Mouse (Mus musculus) hematopoietic stem cell, adult 5-6 weeks (primary cell): ENCODE data around the gene Cyp2d11. TPM values are rescaled to one million over a fixed set of nuclear protein-coding genes. Genes with fewer than 3 reads are reported as not detected.
"Not testable (repeated sequence)": the region's sequence is repeated elsewhere in the genome, so short reads cannot be mapped to it uniquely, and the experiment has no call there.

Experiments used
- ATAC-seq, 2 experiments: fragments of 125-278 bp in 1 of 2; replicated peaks in 1 of 2; 2 replicates each; pipeline ENCODE4 v1.8.0; 2016 to 2017; ENCODE audit warnings: inconsistent platforms in 2 of 2, mild to moderate bottlenecking in 2 of 2, moderate number of reproducible peaks in 2 of 2, low read depth in 1 of 2, moderate TSS enrichment in 1 of 2; ENCODE audit not compliant: low FRiP score in 2 of 2, poor library complexity in 2 of 2, severe bottlenecking in 2 of 2, insufficient read depth in 1 of 2, low TSS enrichment in 1 of 2
- total RNA-seq: library from RNA; stranded (forward); fragments of 172-1452, 232-1000 nt; gene quantifications from 2 replicates; pipeline ENCODE4 v1.2.3, GENCODE M21; 2017

Cyp2d11 gene
- total RNA-seq, 1 experiment from 2014 or later, result not detected

DNA sequence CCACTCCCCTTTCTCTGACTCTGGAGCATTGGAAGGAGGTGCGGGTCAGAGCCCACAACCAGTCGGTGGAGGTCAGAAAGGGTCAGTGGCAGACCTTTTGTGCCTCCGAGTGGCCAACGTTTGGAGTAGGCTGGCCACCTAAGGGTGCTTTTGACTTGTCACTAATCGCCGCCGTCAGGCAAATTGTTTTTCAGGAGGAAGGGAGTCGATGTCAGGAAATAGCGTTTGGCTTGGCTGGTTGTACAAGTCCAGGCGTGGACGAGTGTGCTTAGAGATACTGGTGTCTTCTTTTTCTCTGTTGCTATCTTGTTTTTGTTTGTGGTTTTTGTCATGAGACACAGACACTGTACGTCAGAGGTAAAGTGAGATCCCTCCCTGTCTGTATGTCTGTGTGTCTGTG lies 30.0 kb downstream of the Cyp2d11 start:
- not testable (repeated sequence) for ATAC-seq

DNA sequence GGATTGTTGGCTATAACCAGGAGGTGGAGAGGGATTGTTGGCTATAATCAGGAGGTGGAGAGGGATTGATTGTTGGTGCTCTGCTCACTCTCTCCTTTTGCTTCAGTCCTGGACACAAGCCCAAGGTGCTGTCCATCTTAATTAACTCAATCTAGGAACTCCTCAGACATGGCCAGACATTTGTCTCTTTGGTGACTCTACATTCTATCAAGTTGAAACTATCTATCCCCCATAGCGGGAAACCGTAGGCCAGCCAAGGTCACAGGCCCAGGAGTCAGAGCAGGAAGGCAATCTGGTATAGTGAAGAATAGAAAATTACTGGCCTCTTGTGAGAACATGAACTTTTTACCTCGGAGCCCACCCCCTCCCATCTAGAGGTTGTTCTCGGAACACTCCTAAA lies 31.6 kb downstream of the Cyp2d11 start:
- ATAC-seq, result no peak

DNA sequence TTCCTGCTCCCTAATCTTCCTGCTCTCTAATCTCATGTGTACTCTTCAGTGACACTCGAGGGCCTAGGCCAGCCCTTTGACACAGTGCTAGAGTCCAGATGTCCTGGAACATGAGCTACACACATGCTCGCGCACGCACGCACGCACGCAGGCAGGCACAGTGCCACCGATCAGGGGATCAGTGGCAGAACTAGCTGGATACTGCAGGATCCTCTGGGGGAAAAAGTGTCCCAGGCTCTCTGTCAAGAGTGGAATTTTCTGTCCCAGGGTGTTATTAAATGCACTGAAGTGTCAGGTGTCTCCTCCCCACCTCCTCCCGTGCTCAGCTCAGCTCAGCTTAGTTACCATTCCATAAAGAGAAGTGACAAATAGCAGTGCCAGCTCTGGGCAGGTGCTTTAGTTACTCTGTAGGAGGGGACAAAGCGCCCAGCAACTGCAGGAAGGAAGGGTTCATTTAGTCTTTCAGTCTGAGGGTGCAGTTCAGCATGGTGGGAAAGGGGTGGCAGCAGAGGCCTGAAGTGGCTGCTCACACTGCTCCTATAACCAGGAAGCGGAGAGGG lies 32.3 kb downstream of the Cyp2d11 start:
- ATAC-seq, result peak; percentile 80 to 90

DNA sequence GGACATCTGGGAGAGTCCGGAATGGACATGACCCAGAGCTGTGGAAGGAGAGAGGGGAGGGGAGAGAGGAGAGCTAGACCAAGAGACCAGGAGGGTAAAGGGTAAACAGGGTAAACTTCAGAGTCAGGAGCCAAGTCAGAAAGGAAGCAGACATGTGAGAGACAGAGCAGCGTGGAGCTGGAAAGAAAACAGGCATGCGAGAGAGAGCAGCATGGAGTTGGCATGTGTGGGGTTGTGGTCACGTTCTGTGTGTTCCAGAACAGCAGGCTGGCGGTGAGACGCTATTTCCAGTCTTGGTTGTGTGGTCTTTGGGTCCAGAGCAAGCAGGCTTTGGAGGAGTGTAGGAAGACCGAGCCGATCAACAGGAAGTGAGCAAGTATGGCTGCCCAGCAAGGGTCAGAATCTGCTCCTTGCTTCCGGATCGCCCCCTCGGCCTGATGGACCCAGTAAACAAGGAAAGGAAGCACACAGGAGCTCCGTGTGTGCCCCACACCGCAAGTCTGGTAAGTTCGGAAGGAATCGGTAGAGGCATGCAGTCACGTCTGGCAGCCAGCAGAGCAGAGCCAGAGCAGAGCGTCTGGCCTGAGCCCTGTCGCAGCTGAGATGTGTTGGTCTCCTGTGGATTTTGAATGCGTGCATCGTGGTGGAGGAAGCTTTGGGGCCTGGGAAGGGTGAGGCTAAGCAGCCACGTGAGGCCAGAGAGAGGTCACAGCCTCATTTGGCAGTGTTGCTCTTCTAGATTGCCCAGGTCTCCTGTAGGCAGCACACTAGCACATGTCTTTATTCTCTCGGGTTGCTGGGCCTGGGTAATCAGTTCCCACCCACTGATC lies 35.2 kb downstream of the Cyp2d11 start:
- ATAC-seq, result no peak

DNA sequence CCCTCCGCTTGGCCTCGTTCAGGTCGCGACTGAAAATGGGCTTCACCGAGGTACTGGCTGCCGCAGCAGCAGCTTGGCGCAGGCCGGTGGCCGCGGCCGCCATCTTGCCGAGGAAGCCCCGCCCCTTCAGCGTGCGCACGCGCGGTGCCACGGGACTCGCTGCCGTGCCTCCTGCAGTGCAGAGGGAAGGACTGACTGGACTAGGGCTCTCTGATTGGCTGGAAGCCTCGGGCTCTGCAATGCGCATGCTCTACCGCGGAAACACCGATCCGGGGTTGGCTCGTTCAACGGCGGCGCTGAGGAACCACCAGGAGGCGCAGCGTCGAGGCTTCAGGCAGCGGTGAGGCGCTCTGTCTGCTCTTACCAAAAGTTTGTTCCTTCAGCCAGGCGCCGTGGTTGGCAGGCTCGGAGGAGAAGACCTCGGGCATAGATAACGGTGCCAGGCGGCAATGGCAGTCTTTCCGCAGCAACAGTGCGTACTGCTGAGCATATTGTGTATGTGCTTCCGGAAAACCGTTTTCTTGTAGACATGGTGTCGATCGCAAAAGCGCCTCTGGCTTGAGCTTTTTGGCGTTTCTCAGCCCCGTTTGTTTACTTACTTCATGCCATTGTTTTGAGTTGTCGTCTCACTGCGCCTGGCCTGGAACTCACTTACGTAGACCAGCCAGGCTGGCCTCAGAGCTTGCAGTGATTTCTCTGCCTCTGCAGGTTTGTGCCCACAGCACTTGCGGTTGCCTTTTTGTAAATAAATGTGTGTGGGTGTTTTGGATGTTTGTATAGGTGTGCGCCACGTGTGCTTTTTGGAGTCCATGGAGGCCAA lies 39.5 kb downstream of the Cyp2d11 start, which contains the start of gene Ndufa6:
Ndufa6 (minus strand) TSS at position 197 of the 820 bp plus-strand sequence.
- ATAC-seq, result peak; percentile 98 to 99

DNA sequence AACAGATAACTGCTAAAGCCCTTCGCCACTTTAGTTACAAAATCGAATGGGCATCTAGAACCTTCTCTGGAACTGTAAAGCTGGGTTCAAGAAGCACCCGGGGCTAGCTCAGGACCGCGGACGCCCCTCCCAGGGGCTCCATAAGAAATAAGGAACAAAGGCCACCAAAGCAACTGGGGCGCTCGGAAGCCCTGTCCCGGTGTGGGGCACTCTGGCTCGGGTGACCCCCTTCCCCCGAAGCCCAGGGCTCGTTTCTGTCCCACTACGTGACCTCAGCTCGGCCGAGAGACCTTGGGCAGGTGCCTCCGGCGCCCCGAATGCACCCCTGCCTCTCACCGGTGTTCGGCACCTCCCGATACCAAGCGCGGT lies 40.1 kb downstream of the Cyp2d11 start:
- peak in 1 of 2 experiments; percentile 6; a peak in 1 of 4 replicates for ATAC-seq

DNA sequence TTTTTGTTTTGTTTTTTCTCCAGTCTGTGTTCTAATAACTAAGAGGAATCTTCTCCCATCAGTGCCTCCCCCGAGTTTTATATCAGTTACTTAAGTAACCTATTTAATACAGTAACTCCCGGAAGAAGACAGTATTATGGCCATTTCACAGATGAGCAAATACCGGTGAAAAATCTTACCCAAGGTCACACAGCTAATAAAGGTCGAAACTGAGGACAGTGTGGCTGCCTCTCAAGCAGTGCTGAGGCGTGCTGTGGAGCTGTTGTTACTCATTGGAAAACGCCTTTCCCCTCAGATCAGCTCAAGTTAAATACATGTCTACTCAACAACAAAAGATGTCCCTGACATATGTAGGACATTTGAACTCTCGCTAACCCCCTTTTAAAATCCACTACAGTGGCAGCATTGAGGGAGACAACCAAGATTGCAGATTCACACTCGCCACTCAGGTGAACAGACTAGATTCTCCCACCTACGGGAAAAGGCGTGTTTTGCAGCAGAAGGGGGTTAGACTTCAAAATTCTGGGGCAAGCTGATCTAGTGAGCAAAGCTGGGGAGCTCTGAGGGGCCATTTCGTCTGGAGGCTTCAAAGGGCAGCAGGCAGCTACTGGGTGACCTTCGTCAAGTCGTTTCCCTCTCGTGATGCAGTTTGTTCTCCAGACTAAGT lies 40.6 kb downstream of the Cyp2d11 start:
- ATAC-seq, result no peak

DNA sequence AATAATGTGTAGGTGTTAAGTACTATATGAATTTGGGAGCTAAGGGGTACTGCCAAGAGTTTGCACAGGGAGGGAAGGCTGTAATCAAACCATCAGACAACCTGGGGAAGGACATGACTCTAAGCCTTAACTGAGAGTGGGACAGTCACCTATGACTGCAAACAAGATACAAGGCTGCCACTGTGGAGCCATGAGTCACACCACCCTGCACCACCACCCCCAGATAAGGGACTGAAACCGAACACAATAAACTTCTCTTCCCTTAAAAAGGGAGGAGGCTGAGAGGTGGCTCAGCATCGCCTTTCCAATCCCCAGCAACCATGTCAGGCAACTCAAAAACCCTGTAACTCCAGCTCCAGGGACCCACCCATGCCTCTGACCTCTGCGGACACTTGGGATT lies 42.3 kb downstream of the Cyp2d11 start:
- no peak for ATAC-seq

DNA sequence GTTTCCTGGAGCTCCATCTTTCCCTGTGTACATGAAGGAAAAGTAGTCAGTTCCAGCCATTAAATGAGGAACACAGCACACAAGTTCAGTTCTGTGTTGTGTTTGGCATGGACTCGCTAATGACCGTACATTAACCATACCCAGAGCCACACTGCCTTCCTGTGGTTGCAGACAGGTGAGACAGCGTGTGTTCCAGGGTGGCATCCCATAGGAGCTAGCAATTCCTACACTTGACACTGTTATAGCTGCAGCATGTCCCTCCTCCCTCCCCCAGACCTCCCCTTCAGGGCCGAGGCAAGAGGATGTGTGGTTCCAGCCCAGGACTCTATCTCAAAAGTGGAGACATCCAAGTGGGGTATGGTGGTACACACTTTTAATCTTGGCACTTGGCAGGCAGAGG lies 43.5 kb downstream of the Cyp2d11 start:
- no peak for ATAC-seq

DNA sequence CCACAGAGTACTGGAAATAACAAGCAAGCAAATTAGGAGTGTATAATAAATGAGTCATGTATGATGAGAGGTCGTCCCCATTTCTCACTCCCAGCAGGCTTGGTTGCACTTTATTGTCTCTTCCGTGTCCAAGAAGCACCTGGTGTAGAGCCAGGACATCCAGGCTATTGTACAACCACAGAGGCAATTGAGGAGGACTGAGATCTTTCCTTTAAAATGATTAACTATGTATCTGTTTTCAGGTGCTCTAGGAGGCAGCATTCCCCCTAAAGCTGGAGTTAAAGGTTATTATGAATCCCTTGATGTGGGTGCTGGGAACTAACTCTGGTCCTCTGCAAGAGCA lies 44.9 kb downstream of the Cyp2d11 start:
- ATAC-seq, result no peak

DNA sequence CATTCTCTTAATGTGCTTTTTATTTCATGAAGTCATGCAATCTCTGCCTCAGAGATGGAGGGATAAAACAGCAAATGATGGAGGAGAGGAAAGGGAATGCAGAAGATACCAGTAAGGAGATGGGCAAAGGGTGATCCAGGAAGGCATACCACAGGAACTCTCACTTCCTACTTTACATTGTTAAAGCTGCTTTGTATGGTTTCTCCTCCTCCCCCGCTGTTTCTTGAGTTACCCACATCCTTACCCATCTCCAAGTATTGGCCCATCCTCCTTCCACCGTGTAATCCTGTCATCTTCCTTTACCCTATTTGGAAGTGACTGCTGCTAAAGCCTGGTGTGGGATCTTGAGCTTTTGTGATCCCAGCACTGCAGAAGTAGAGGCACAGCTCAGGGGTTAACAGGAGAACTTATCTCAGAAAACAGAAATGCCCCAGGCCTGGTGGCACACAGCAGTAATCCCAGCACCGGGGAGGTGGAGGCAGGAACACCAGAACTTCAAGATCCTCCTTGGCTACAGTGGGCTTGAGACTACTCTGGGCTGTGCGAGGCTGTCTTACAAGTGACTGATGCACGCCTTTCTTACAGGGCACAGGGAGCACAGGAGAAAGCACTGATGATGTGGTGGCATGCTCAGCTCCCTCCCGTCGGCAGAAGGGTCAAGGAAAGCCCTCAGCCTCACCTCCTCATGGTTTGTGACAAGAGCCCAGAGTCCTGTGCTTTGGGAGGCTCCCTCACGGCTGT lies 45.4 kb downstream of the Cyp2d11 start:
- no peak for ATAC-seq

DNA sequence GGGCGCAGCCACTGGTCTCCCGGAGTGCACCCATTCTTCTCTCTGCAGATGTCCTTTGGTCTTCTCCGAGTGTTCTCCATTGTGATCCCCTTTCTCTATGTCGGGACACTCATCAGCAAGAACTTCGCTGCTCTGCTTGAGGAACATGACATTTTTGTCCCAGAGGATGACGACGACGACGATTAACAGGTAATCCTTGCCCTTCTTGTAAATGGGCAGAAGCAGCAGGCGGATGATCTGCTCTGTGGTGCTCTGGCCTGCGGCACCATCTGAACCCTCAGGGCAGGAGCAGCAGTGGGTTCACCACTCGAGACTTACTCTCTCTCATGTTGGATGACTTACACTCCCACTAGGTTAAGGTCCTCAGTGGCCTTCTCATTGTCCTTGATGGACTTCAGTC lies 46.0 kb downstream of the Cyp2d11 start:
- ATAC-seq, result no peak

DNA sequence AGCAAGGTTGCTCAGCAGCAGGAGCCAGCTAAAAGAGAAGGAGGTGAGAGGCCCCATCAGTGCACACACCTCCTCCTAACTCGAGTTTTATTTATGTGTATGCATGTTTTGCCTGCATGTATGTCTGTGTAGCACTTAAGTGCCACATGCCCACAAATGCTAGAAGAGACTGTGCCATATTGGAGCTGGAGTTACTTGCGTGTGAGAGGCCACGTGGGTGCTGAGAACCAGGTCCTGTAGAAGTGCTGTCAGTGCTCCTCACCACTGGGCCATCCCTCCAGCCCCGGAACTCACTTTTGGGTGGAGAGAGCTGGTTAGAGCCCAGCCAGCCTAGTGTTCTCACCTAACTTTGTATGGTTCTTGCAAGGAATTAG lies 46.5 kb downstream of the Cyp2d11 start:
- no peak for ATAC-seq

DNA sequence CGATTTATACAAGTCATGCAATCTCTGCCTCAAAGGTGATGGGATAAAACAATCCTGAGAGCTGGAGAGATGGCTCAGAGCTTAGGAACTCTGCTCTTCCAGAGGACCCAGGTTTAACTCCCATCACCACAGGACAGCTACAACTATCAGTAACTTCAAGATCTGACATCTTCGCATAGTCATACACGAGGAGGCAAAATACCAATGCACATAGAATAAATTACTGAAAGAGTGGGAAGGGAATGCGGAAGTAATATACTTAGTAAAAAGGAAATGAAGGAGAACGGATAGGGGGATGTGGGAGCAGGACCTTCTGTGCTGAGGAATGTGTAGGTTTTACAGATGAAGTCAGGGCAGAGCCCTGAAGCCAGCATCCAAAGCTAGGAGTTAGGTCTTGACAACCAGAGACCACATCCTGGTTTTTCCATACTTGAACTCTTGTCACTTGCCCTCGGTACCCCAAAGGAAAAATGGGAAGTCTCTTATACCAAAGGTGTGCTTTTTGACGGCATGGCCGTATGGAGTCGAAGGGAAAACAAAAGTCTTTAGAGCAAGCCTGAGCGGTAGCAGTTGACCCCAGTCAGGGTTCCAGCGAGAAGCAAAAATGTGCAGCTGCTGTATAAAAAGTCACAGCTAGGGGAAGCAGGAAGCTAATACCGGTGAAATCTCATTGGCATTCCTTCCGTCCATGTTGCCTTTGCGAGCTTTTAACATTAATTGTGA lies 47.1 kb downstream of the Cyp2d11 start:
- no peak for ATAC-seq

DNA sequence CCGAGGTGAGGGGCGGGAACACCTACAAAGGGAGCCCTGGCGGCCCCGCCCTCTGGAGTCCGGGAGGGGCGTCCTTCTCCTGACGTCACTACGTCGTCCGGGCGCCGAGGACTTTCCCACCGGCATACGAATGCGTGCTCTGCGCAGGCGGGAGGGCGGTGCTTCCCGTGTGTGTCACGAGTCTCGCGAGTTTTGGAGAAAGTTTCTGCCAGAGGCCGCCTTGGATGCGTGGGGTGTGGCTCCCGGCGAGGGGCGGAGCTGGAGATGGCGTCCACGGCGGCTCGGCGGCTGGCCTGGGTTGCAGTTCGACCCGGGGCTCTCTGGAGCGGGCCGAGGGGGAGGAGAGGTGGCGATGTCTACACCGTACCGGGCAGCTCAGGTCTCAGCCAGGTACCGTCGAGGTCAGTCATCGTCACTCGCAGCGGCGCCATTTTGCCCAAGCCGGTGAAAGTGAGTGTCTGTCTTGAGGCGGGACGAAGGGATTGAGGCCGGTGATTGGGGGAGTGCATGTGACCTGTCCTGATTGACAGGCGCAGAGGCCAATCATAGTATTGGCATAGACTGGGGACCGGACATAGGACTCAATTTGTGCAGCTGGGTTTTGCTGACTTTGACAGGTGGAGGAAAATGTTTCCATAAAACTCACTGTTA lies 47.9 kb downstream of the Cyp2d11 start:
- peak; percentile 77 to 83 for ATAC-seq

DNA sequence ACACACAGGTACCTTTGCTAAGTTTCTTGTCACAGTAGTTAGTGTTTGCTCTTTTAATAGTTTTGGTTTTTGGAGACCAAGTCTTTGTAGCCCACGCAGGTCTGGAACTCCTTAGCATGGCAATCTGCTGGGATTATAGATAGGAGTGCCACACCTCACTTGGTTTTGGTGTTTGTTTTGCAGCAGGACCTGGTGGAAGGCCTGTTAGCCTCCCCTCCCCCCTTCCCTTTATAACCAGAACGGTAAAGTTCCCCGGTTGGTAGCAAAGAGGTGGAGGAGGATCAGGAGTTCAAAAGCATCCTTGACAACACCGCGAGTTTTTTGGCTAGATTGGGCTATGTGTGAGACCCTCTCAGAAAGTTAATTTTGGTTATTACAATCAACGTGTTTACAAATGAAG lies 48.9 kb downstream of the Cyp2d11 start:
- ATAC-seq, result no peak
